Mouse (Mus musculus) limb, embryonic 10.5 days (tissue): ENCODE results near the gene Cacna2d3. TPM values are rescaled to one million over a fixed set of nuclear protein-coding genes. Genes with fewer than 3 reads are reported as not detected.
A peak's percentile ranks its signal among the peaks of the same experiment; 100 is the strongest.

Source experiments
- DNase-seq: peaks from one replicate; pipeline ENCODE4 v3.0.0-alpha.2; 2017; ENCODE audit warnings: low spot score
- H3K27ac ChIP-seq: fragments of 300-500 bp; sonication (generic); 2 replicates; pipeline ENCODE4 v1.5.1; 2016; ENCODE audit warnings: mild to moderate bottlenecking
- H3K27me3 ChIP-seq: fragments of 300-500 bp; sonication (generic); 2 replicates; pipeline ENCODE4 v1.6.1; 2016; ENCODE audit warnings: low read depth, mild to moderate bottlenecking; ENCODE audit not compliant: poor library complexity, severe bottlenecking
- H3K36me3 ChIP-seq: fragments of 300-500 bp; sonication (generic); 2 replicates; pipeline ENCODE4 v1.6.1; 2016; ENCODE audit warnings: mild to moderate bottlenecking, moderate library complexity
- H3K4me1 ChIP-seq: fragments of 300-500 bp; sonication (generic); 2 replicates; pipeline ENCODE4 v1.6.1; 2016
- H3K4me3 ChIP-seq: fragments of 300-500 bp; sonication (generic); 2 replicates; pipeline ENCODE4 v1.5.1; 2016; ENCODE audit warnings: mild to moderate bottlenecking, moderate library complexity
- H3K9me3 ChIP-seq: fragments of 300-500 bp; sonication (generic); replicated peaks from 2 replicates; pipeline ENCODE4 v1.6.1; 2016; ENCODE audit warnings: mild to moderate bottlenecking
- WGBS: fragments of 180-500 bp; shearing (Covaris S2); methylation state at CpG from one replicate; pipeline ENCODE4 v1.1.7; 2016; 5-methylcytosine and 5-hydroxymethylcytosine counted together
- polyA plus RNA-seq: library from polyadenylated mRNA; unstranded; fragments of >200 nt; fragmentation: Nextera tagmentation; extraction: Ambion mirVana; gene quantifications from 2 replicates; pipeline ENCODE4 v1.2.1, GENCODE M21; 2016

Cacna2d3 gene
- 0.55 and 0.86 TPM in 2 replicates for polyA plus RNA-seq

DNA sequence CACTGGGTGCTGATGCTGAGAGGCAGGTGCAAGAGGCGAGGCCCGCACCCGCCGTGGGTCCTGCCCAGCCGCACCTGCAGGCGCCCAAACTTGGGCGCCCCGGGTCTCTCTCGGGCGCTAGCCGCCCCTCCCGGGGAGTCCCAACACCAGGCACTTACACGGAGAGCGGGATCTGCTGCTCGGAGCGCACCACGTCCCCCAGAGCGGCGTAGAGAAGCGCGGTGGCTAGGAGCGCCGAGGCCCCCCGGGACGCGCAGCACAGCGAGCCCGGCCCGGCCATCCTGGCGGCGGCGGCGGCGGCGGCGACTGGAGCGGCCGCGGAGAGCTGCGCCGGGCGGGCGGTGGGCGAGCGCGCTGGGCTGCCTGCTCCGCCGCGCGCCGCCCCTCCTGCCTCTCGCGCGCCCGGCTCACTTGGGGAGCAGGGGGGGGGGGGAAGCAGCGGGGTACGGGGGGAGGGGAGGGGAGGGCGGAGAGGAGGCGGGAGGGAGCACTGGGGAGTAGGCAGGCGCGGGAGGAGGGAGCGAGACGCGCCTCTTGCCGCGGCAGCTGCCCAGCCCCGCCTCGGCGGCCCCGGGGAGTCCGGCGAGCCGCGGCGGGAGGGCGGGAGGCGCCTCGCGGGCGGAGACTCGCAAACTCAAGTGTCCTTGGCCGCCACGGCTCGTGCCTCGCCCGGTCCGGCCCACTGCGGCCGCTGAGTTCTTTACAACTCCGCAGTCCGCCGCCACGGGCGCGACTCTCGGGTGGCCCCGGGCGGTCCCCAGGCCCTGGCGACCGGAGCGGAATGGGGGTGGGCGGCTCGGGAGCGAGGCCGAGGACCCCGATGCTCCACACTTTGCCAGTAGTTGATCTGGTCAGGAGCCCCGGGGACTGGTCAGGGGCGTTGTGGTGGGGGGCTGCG lies at the start of gene Cacna2d3:
TSS of gene Cacna2d3 (minus strand) at position 377 of the 898 bp plus-strand sequence.
- DNase-seq, result peak; percentile 76
- Histone ChIP-seq H3K4me3 (peak within 1 kb of the TSS; percentile 78), H3K4me1 (peaks cover 30% of the 10 kb centered on the region), H3K27ac (peak within 1 kb of the TSS; percentile 81), H3K27me3 (peaks cover 97% of the 10 kb centered on the region), H3K36me3 (no peaks in the 10 kb centered on the region), H3K9me3 (no peaks in the 10 kb centered on the region)
- WGBS, result 3% methylated on average over 98 of the region's 109 CpGs

GRCm38 (mm10) chr14:29769486-29769885 lies 47.8 kb upstream of the Cacna2d3 start:
- Histone ChIP-seq H3K27ac (no peak overlapping the region), H3K36me3 (no peaks in the 10 kb centered on the region), H3K27me3 (no peaks in the 10 kb centered on the region), H3K9me3 (no peaks in the 10 kb centered on the region), H3K4me3 (no peak overlapping the region), H3K4me1 (no peaks in the 10 kb centered on the region)
- DNase-seq, result no peak
- WGBS, result 89% methylated on average over 4 of the region's 4 CpGs

- H3K27me3 ChIP-seq, result no peaks in the 10 kb centered on the region
- 78% methylated on average over 5 of the region's 5 CpGs for WGBS
- H3K27ac ChIP-seq, result no peak overlapping the region
- H3K36me3 ChIP-seq, result no peaks in the 10 kb centered on the region
- no peak overlapping the region for H3K4me3 ChIP-seq
- DNase-seq, result no peak
- no peaks in the 10 kb centered on the region for H3K4me1 ChIP-seq
- H3K9me3 ChIP-seq, result no peaks in the 10 kb centered on the region
Observed at GRCm38 (mm10) chr14:29752876-29753275, 31.2 kb upstream of the Cacna2d3 start.

DNA sequence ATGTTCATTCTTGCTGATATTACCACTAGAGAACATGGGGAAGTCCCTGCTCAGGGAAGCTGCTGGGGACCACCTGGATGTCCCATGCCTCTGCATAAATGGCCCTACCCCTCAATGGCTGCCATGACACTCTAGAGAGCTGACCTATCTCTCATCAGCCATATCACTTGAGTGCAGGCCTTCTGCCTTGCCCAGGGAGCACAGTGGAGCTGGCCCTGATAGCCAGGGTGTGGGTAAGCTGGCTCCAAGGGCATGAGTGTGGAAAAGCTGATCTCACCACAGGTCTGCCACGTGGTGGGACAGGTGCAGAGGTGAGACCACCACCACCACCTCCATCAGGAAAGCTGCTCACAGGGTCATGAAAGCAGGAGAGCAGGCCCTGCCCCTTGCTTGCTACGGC lies 17.1 kb upstream of the Cacna2d3 start:
- no peaks in the 10 kb centered on the region for H3K36me3 ChIP-seq
- no peaks in the 10 kb centered on the region for H3K27me3 ChIP-seq
- 81% methylated on average over 2 of the region's 2 CpGs for WGBS
- no peak overlapping the region for H3K27ac ChIP-seq
- H3K4me3 ChIP-seq, result no peak overlapping the region
- H3K9me3 ChIP-seq, result no peaks in the 10 kb centered on the region
- no peak for DNase-seq
- H3K4me1 ChIP-seq, result no peaks in the 10 kb centered on the region

GRCm38 (mm10) chr14:29730256-29730655 lies 8.6 kb upstream of the Cacna2d3 start:
- Histone ChIP-seq H3K4me3 (no peak overlapping the region), H3K27ac (no peak overlapping the region), H3K9me3 (no peaks in the 10 kb centered on the region), H3K4me1 (no peaks in the 10 kb centered on the region), H3K36me3 (no peaks in the 10 kb centered on the region), H3K27me3 (peaks cover 22% of the 10 kb centered on the region)
- 90% methylated on average over 4 of the region's 4 CpGs for WGBS
- no peak for DNase-seq

- WGBS, result 88% methylated on average over 4 of the region's 4 CpGs
- no peaks in the 10 kb centered on the region for H3K36me3 ChIP-seq
- peaks cover 34% of the 10 kb centered on the region for H3K27me3 ChIP-seq
- H3K9me3 ChIP-seq, result no peaks in the 10 kb centered on the region
- H3K4me3 ChIP-seq, result no peak overlapping the region
- no peak for DNase-seq
- H3K4me1 ChIP-seq, result no peaks in the 10 kb centered on the region
- H3K27ac ChIP-seq, result no peak overlapping the region
Observed at GRCm38 (mm10) chr14:29729009-29729408, 7.3 kb upstream of the Cacna2d3 start.

GRCm38 (mm10) chr14:29727596-29727995 lies 5.9 kb upstream of the Cacna2d3 start:
- DNase-seq, result no peak
- no peak overlapping the region for H3K27ac ChIP-seq
- H3K4me3 ChIP-seq, result no peak overlapping the region
- H3K36me3 ChIP-seq, result no peaks in the 10 kb centered on the region
- WGBS, result 82% methylated on average over 9 of the region's 9 CpGs
- peaks cover 49% of the 10 kb centered on the region for H3K27me3 ChIP-seq
- H3K4me1 ChIP-seq, result peaks cover 9% of the 10 kb centered on the region
- H3K9me3 ChIP-seq, result no peaks in the 10 kb centered on the region

- H3K4me1 ChIP-seq, result peaks cover 30% of the 10 kb centered on the region
- no peak for DNase-seq
- no peaks in the 10 kb centered on the region for H3K9me3 ChIP-seq
- no peak overlapping the region for H3K27ac ChIP-seq
- H3K4me3 ChIP-seq, result peak overlapping the region; percentile 78
- no peaks in the 10 kb centered on the region for H3K36me3 ChIP-seq
- peaks cover 90% of the 10 kb centered on the region for H3K27me3 ChIP-seq
- WGBS, result 9% methylated on average over 10 of the region's 10 CpGs
Observed at GRCm38 (mm10) chr14:29723267-29723666, 1.6 kb upstream of the Cacna2d3 start.

DNA sequence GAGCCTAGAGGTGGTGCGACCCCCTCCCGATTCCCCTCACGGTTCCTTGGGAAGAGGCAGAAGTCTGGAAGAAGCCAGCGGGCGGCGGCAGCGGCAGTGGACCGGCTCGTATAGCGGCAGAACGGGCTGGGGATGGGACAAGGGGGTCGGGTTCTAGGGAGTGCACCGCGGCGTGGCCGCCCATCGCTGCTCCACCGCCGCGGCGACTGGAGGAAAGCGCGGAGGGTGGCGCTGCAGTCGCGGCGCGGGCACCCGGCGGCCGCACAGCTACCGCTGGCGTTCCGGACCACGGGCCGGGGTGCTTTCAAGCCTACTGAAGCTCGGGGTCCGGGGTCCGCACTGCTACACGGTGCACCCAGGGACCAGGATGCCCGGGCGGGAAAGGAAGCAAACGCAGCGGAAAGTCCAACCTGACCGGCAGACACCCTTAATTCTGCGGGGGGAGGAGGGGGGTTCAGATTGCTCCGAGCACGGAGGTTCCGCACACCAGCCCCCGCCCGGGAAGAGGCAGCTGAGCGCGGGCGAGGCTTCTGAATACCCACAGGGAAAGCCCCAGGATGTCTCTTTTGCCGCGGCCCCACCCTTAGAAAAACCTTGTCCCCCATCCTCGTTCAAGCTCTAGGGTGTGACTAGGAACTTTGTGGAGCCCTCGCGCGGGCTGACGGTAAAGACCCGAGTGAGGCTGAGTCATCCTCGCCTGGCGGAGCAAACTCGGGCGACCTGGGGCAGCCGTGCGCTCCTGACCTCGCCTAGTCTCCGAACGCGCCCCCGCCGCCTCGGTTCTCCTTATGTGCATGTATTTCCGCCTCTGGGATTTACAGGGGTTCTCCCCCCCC lies 940 bp upstream of the Cacna2d3 start:
- H3K9me3 ChIP-seq, result no peaks in the 10 kb centered on the region
- peaks cover 97% of the 10 kb centered on the region for H3K27me3 ChIP-seq
- H3K36me3 ChIP-seq, result no peaks in the 10 kb centered on the region
- H3K27ac ChIP-seq, result peak overlapping the region; percentile 81
- WGBS, result 1% methylated on average over 76 of the region's 76 CpGs
- peaks cover 30% of the 10 kb centered on the region for H3K4me1 ChIP-seq
- DNase-seq, result peak; percentile 59
- peak overlapping the region; percentile 78 for H3K4me3 ChIP-seq

DNA sequence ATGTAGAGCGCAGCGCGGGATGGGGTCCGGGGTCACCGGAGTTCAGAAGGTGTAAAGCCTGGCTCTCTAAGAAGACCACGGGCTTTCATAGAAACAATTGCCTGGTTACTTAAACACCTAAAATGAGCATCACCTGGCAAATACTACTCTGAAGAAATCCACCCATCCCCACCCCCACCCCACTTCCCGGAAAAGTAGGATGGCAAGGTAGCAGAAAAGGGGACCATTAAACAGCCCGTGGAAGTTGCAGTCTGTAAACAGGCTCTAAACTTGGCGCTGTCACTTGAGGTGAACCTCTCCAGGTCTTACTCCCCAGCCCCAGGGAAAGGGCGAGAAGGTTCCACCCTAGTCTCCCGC lies 555 bp downstream of the Cacna2d3 start:
- H3K4me1 ChIP-seq, result peaks cover 30% of the 10 kb centered on the region
- H3K4me3 ChIP-seq, result peak overlapping the region; percentile 78
- under 1% methylated on average over 11 of the region's 11 CpGs for WGBS
- no peaks in the 10 kb centered on the region for H3K36me3 ChIP-seq
- H3K9me3 ChIP-seq, result no peaks in the 10 kb centered on the region
- H3K27ac ChIP-seq, result no peak overlapping the region
- H3K27me3 ChIP-seq, result peaks cover 92% of the 10 kb centered on the region
- no peak for DNase-seq

DNA sequence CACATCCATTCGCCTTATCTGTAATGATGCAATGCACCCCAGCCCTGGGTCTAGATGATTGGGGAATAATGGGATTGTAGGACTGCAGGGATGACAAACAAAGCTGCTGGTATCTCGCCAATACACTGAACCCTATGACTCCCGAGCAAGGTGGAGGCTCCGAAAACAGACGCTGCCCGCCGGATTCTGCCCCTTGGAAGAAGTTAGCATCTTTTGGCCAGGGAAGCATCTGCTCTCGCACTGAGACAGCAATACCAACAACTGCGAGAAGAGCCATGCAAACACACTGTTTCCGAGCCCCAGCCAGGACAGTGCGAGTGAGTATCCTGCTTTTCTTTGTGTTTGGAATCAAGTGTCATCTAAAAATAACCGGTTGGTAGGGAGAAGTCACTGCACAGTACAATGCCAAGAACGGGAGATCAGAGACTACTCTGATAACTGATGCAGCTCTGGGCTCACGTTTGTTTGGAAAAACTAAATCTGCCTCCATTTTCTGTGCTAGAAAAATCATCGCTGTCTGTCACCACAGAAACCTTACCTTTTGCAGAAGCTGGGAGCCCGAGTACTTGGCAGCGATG lies 1.2 kb downstream of the Cacna2d3 start:
- H3K27ac ChIP-seq, result no peak overlapping the region
- no peaks in the 10 kb centered on the region for H3K36me3 ChIP-seq
- peaks cover 86% of the 10 kb centered on the region for H3K27me3 ChIP-seq
- H3K4me1 ChIP-seq, result peaks cover 30% of the 10 kb centered on the region
- 4% methylated on average over 17 of the region's 17 CpGs for WGBS
- no peaks in the 10 kb centered on the region for H3K9me3 ChIP-seq
- no peak for DNase-seq
- H3K4me3 ChIP-seq, result no peak overlapping the region; the same call in 1 of the 2 replicates

DNA sequence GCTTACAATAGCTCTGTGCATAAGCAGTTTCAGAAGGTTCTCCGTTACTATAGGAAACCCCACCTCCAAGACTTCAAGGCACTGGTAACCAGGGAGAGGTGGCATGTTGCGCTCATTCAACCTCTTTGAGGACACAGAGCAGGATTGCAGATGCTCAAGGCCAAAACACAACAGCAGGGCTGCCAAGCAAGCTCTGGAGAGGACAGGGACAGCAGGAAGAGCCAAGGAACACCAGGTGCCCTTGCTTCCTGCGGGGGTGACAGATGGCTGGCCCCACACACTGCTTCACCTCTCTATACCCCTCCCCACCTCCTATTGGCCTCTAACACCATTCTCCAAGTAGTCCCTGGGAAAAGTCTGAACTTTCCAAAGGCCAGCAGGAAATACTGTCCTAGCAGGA lies 9.0 kb downstream of the Cacna2d3 start:
- no peak for DNase-seq
- Histone ChIP-seq H3K4me3 (no peak overlapping the region), H3K27me3 (peaks cover 31% of the 10 kb centered on the region), H3K36me3 (no peaks in the 10 kb centered on the region), H3K4me1 (0 out of 2 replicates have a peak, but pooled peaks cover under 1% of the 10 kb centered on the region), H3K9me3 (no peaks in the 10 kb centered on the region), H3K27ac (no peak overlapping the region)
- 69% methylated on average over 3 of the region's 3 CpGs for WGBS
